Mouse (Mus musculus) CD4-positive, CD25-positive, alpha-beta regulatory T cell, adult 4 months (primary cell): ENCODE measurements around the gene Aasdh. TPM values are rescaled to one million over a fixed set of nuclear protein-coding genes. Genes with fewer than 3 reads are reported as not detected.

Experiments
- ATAC-seq: one replicate; pipeline ENCODE4 v1.8.0; 2017
- polyA plus RNA-seq, 2 experiments: library from polyadenylated mRNA; unstranded; fragments of 100-300 nt; shearing (Covaris generic); gene quantifications; one replicate each; pipeline ENCODE4 v1.2.1; 2017

Aasdh gene
- polyA plus RNA-seq, 2 experiments from 2014 or later: 17.2 to 24.9 TPM

DNA sequence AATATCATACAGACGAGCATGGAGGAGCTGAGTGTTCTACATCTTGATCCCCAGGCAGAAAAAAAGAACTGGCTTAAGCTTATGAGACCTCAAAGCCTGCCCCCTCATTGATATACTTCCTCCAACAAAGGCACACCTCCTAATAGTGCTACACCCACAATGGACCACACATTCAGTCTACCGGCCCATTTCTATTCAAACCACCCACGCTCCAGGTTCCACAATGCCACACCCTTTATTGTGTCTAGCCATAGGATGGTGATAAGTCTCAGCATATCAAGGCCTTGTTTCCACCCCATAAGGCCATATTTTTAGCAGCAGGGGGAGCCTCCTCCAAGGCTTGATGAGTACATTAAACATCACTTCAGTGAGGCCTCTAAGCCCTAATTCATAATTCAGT, 5.5 kb upstream of the Aasdh start:
- no peak for ATAC-seq

DNA sequence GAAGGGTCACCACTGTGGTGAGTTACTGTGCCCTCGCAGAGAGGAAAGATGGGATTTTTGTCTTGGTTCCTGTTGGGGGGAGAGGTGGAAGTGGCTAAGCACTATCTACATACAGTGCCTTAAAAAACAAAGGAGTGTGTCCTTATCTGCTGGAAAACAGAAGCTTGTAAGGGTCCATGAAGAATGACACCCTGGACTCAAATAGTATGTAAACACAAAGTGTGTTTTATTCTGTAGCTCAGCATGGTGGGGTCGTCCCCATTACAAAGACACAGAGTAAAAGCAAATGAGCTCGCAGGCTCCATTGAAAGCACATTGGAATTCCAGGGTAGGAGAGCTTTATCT, 813 bp upstream of the Aasdh start:
- no peak for ATAC-seq

DNA sequence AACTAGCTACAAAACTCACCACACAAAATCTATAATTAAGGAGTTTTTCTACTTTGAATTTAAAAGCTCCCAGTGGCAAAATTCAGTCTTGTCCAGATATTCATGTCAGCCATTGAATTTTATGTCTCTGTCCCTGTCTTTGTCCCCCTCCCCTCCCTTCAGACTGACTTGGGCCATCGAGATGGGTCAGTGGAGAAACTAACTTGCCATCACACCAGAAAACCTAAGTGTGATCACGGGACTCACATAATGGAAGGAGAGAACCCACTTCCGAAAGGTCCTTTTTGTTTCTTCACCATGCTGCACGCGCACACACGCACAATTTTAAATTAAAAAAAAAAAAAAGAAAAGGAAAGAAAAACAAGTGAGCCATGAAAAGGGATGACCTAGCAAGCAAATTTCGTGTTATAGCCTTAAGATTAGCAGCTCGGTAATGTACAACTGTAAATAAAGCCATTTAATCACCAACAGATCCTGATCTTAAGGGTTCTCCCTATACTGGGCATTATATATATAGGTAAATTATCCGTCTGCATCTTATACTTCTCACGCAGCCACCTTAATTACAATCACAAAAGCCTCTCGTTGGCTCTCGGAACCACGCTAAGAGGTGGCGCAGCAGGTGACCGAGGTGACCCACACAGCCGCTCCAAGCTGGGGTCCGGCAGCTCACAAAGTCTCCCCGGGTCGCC, 455 bp downstream of the Aasdh start:
- peak; percentile 37 for ATAC-seq

DNA sequence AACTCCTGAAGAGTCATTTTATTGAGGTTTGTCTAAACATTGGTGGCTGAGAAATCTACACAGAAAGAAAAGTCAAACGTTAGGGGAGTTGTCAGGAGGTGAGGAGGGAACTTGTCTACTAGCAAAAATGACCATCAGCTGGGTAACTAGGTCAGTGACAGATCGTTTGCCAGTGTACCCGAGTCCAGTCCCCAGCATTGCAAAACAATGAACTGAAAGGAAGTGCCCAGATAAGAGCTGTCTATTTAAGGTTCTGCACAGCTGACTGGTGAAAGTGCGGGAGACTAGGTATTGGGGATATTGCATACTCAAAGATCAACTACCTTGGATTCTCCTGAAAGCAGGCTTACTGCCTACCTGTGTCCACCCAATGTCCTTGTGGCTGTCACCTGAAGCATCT, 3.2 kb downstream of the Aasdh start:
- no peak for ATAC-seq

DNA sequence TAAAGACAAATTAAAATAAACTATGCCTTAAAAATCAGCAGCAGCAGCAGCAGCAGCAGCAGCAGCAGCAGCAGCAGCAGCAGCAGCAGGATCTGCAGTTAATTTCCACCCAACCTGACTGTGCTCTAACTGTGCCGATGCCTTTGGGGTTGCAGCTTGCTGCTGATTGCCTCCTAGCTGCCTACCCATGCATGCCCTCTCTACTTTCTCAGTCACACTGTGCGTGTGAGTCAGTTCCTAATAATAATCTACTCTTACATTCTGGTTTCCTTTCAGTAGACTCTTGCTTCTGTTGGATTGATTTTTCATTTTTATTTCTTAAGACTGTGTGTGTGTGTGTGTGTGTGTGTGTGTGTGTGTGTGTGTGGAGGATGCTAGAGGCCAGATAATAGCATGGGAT, 12.2 kb downstream of the Aasdh start:
- no peak for ATAC-seq

DNA sequence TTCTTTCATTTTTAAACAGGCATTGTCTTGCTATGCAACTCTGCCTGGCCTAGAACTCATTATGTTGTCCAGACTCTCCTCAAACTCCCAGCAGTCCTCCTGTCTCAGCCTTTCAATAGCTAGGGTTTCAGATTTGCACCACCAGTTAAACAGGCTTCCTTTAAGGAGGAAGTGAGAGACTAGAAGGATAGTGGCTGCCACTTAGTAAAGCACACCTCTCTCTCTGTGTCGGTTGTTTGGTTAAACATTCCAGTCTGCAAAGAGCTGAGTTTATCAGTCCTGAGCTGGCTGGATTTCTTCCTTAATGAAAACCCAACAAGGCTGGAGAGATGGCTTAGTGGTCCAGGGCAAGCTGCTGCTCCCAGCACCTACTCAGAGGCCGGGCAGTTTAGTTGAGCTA, 12.7 kb downstream of the Aasdh start:
- no peak for ATAC-seq

DNA sequence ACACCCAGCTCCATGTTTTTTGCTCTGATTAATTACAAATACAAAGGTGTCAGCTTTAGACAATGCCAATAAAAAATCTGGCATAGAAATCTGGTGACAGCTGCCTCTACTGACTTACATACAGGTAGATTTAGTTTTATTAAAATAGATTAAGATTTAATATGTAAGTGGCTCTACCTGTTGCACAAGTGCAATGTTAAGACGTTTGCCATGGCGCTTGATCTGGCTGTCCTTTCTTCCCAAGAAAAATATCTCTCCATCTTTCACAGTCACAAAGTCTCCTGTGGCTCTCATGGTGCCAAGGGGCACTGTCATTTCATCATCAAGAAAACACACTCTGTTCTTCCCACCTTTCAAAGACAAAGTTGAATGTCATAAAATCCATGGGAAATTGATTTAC, 18.3 kb downstream of the Aasdh start:
- ATAC-seq: no peak

DNA sequence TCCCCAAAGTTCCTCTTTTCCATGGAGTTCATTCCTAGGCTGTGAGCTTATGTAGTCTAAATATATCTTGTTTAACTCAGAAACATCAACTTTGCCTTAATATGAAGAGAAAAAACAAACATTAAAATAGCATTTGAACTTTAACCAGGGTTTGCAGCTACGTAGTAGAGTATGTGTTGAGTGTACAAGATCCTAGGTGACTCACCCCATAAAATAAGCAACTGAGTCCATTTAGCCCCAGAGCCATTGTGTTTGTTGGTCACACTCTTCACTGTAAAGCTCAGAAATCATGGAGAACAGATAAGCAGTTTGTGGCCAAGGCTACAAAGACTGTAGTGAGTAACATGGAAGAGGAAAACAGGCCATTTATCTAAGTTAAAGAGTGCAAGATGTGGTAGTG, 21.2 kb downstream of the Aasdh start:
- no peak for ATAC-seq

DNA sequence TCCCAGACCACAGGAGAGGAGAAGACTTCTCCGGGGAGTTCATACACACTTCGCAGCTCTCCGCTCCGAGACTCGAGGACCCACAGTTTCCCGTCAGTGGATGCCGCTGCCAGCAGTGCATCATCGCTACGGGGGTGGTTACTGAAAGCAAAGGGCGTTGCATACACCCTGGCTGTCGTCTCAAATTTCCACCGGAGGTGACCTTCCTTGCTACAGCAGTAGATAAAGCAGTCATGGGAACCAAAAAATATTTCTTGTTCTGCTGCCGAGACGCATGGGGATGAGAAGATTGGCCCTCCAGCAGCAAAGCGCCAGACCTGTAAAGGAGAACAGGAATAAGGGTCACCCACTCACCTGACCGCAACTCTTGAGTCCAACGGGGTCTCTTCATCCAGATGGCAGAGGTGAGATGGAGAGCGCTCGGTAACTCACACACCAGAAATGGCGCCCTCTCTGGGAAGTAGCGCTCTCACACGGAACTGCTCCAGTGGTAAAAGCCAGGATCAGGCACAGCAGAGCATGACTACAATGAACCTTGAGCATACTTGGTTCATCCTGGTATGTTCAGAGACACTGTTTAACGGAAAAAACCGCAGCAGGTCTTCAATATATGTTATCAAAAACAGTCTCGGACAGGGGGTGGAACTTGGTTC, 29.1 kb downstream of the Aasdh start:
- ATAC-seq: no peak

DNA sequence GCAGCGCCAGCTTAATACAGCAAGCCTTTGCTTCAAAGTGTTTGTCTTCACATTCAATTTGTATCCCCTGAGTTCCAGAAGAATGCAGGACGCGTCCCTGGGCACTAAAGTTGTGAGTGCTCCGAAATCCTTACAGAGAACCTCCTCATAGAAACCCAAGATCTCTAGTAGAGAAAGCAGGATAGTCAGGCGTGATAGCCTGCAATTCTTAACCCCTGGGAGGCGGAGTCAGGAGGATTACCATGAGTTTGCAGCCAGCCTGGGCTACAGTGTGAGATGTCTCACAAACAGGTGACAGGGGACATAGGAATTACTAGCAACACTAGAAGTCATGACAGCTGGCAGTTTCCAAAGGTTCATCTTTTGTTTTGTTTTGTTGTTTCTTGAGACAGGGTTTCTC, 35.8 kb downstream of the Aasdh start:
- peak; percentile 34 for ATAC-seq

DNA sequence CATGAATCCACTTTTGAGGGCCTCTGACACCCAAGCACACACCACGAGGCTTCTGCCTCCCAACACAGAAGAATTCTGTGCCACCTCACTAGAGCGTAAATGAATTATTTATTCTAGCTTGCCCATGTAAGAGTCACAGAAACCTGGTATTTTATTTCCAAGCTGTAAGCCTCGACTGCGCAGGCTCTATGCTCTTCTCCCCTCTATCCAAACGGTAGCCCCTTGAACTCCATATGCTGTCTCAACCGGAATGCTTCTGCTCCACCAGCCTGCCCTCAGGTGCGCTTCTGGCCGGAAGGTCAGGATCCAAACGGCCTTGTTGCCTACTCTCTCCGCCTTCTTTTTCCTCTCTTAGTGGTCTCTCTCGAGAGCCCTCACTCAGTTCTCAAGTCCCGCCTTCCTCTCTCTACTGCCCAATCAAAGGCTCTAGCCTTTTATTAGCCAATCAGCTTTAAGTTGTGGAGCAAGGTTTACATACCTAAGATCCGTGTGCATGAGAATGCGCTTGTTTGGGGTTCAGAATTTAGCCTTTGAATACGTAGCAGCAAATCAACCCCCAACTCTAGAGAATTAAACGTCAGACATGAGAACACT, 36.5 kb downstream of the Aasdh start:
- peak; percentile 97 for ATAC-seq

DNA sequence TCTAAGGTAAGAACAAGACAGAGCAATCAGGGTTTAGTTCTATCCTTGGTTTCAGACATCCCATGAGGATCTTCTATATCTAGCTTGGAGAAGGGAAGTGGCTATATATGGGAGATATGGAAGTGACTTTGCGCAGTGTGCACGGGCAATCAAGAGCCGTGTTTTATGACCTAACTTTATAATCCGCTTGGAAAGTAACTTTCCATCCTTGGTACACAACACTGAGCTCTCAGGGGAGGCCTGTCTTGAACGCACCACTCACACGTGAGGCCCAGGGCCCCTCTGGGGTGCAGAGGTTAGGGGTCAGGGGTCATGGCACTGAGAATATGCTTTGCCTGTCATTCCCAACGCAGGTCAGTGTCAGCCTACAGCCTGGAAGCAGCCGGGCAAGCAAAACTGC, 38.5 kb downstream of the Aasdh start:
- no peak for ATAC-seq

DNA sequence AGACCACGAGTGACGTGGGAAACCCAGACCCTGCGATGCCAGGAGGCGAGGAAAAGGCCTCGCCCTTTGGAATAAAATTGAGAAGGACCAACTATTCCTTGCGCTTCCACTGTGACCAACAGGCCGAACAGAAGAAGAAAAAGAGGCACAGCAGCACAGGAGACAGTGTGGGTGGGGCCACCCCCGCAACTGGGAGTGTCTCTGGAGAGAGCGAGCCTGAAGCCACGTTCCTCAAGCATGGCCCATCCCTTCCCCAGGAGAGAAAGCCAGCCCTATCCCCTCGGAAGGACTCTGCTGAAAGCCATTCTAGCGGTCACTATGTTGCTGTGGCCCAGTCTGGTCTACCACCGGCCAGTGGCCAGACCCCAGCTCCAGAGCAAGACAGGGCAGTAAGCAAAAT, 46.9 kb downstream of the Aasdh start:
- no peak for ATAC-seq

DNA sequence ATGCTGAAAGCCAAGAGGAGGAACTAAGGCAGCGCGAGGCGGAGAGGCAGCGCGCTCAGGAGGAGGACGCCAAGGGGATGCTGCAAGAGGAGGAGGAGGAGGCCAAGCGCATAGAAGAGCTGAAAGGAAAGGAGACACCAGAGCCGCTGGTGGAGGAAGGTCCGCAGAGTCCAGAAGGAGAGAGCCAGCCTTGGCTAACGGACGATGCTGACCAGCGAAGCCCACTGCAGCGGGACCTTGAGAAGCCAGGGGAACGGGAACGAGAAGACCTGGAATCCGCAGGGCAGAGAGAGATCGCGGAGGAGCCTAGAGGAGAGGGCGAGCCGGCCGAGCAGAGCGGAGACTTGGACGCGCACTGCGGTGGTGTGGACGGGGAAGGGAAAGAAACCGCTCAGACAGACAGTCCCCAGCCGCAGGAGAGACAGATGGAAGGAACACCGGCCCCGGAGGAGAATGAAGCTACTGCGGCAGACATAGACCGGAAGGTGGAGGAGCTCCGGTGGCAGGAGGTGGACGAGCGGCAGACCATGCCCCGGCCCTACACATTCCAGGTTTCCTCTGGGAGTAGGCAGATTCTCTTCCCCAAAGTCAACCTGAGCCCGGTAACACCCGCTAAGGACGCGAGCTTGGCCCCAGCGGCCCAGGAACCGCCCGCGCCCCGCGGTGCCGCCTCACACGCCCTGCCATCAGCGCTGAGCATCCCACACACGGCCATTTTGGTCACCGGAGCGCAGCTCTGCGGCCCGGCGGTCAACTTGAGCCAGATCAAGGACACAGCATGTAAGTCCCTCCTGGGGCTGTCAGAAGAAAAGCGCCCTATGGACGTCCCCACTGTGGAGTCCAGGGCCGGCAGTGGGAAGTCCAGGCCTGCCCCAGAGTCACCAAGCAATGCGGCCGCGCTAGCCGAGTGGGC, 48.0 kb downstream of the Aasdh start:
- ATAC-seq: no peak

DNA sequence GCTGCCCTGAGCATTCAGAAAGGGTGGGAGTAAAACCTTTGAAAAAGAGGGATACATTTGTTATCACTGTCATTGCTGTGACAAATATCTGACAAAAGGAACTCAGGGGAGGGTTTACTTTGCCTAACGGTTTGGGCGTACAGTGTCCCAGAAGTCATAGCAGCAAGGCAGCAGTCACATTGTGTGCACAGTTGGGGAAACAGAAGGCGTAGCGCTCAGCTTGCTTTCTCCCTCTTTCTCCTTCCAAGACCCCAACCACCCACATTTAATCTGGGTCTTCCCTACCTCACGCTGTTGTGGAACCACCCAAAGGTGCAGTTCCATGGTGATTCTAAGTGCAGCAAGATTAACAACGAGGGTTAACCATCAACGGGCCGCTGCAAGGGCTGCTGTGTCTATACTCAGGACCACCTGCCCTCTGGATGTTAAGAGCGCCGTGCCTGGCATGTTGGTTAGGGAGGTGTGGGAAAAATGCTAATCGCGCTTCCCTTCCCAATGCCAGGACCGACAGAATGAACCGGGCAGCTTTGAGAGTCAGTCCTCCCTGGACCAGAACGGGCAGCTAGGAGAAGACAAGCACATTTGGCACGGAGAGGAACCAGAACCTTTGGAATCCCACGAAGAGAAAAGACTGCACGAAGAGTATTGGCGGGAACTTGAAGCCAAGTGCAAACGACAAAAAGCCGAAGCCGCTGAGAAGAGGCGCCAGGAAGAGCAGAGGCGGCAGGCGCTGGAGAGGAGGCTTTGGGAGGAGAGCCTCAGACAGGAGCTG, 49.3 kb downstream of the Aasdh start:
- ATAC-seq: no peak

DNA sequence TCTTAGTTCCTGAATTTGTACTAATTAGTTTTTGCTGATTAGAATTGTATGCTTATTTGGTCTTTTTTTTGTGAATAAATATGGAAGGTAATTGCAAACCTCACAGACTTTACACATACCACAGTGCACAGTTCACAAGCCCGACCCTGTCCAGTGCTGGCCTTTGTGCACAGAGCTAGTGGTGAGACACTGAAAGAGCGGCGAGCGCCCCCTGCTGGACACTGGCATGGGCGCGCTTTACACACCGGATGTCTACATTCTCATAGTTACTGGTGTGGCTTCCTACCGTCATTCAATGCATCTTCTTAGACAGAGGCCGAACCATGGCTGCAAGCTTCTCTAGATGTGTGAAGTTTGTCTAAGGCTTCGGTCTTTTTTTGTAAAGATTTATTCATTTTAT, 51.8 kb downstream of the Aasdh start:
- peak; percentile 76 for ATAC-seq

DNA sequence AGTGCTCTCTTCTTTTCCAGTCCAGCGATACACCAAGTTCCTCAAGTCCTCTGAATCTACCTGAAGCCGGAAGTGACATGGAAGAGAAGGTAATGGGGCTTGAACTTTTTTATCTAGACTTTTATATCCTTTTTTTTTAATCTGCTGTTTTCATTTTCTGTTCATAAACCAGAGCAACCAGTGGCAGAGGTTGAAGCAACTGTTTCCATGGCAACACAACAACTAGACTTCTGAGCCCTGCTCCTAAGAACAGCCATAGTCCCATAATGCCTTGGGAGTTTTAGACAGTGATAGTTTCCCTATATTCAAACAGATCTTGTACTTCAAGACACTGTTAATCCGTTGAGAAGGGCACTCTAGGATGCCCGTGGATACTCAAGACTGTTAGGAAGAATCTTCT, 54.0 kb downstream of the Aasdh start:
- ATAC-seq: peak; percentile 53

DNA sequence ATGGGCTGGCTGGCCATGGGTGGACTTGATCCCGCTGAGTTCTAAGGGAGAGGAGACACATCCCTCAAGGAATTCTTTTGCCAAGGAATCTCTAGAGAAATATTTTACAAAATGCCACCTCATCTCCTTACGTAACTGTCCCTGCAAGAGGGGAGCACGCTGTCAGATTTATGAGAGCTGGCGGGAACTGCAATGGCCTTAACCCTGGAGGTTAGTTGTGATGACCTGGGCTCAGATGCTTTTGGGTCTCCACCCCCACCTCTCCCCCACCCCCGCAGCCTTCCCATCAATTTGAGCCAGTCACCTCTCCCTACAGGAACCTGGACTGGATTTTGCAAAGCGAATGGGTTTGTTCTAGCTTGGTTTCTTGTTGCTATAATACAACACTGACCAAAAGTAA, 58.2 kb downstream of the Aasdh start:
- no peak for ATAC-seq

DNA sequence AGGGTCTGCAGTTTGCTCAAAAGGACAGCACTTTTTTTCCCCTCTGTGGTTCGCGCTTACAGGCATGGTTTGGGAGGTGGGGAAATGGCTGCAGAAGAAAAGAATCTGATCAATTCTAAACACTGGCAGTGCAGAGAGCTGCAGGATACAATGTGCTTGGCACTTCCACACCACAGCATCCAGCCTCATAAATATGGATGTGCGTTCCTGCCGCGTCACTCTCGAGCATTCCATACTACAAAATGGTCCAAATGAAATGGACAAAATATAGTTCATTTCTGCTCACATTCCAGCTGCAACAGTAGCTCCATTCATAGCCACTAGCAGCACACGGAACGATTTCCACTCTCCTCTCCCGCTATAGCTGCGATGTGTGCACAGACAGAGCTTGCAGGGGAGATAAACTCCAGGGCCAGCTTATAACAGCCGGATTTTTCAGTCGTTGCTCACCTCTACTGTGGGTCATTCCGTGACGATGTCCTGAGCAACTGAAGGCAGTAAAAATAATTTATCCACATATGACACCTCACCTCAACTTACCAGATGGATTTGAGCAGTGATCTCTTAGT, 60.6 kb downstream of the Aasdh start:
- ATAC-seq: no peak

DNA sequence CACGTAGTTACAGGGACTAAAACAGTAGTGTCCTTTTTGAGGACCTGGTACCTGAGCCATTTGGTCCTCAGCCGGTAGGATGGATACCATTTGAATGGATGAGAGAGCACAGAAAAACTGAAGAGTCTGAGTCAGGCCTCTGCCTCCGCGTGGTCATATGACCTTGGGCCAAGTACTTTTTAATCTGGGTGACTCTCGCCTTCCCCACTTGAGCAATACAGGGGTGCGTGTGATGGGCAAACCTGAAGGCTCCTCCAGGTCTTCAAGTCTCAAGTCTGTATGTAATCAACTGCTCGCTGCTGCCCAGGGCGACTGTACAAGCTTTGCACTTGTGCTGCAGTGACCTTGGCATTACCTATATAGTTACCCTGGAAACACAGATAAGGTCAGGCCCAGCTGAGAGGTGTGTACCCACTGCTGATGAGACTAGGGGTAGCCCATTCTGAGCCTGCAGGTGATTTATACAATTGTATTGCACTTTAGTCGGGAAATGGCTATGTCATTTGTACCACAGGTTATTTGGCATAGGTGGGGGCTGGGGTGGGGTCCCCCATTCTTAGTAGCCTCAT, 61.4 kb downstream of the Aasdh start:
- no peak for ATAC-seq

DNA sequence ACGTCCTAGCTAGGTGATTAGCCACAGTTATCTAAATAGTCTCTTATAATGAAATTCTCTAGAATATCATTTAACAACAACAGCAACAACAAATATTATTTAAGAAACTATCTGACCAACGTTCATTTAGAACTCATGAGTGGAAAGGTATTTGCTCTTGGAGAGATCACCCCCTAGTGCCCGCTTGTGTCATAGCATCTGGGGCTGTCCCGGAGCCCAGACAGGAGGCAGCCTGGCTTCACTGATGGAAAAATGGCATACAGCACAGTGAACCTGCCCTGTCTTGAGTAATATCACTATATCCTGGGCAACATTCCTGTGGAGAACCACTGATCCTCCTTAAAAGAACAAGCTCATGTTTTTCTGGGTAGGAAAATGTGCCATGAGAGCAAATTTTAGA, 61.9 kb downstream of the Aasdh start:
- peak; percentile 92 for ATAC-seq

DNA sequence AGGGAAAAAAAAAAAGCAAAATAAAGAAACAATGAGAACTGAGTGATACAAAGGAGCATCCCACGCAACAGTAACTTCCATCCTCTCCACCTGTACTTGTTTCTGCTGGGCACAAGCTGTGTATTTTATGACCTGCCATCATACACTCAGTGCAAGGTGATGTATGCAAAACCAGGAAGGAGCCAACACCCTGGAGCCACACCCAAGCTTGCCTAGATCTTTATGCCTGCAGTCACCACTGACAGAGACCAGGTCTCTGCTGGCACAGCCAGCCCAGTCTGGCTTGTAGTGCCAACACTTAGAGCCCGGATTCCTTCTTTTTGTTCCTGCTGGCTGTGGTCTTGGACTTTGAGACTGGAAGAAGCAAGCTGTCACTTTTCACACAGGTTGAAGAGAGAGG, 63.5 kb downstream of the Aasdh start:
- no peak for ATAC-seq
